Mouse (Mus musculus): ENCODE data around the gene Rbfox3. TPM values are rescaled to one million over a fixed set of nuclear protein-coding genes. Genes with fewer than 3 reads are reported as not detected.

Rbfox3 gene
- 0.14 TPM for polyA plus RNA-seq (2017; shearing (Covaris generic))

DNA sequence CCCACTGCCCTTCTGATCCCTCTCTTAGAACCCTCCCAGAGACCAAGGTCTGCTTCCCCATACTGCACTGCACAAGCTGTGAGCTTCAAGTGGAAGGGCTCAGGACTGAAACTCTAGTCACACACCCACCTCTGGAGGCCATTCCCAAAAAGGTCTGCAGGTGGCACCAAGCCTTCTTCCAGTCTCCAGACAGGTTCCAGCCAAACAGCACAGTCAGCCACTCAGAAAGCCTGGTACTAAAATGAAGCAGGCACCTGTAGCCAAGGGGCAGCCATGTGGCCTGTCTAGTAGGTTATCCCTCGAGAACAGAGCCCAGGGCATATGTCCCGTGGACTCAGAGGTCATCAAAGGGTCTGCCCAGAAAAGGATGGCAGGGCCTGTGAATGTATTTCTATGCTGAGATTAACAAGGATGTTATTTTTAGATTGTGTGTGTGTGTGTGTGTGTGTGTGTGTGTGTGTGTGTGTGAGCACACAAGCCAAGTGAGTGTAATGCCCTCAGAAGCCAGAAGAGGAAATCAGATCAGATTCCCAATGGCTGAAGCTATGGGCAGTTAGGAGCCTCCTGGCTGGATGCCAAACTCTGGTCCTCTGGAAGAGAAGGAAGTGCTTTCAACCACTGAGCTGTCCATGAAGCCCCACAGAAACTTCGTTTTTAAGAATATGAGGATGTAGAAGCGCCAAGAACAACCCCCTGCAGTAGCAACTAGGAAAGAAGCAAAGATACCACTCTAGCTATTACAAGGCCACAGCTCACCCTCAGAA, at the start of gene Rbfox3:
Gene Rbfox3, minus strand, starts transcription at position 291 of the 764 bp plus-strand sequence.

GRCm38 (mm10) chr11:118476396-118477373, 434.7 kb downstream of the Rbfox3 start, which contains the start of gene Engase:
TSS of gene Engase (plus strand) at chr11:118476829.

Other genes starting within 250 kb of the Rbfox3 start
- not detected for gene Enpp7, start 76.6 kb upstream of the Rbfox3 start, polyA plus RNA-seq (2017; shearing (Covaris generic))
- gene Cbx2, start 111.4 kb upstream of the Rbfox3 start, polyA plus RNA-seq (2017; shearing (Covaris generic)): 1.7 TPM
- 4.2 TPM for gene Cbx8, start 129.4 kb upstream of the Rbfox3 start, polyA plus RNA-seq (2017; shearing (Covaris generic))
- 95.9 TPM for gene Cbx4, start 174.6 kb upstream of the Rbfox3 start, polyA plus RNA-seq (2017; shearing (Covaris generic))

All from effector memory CD4-positive, alpha-beta T cell, adult 5 months (primary cell).